Mouse (Mus musculus) hindbrain, postnatal 0 days (tissue): ENCODE measurements around the gene Ism1. TPM values are rescaled to one million over a fixed set of nuclear protein-coding genes. Genes with fewer than 3 reads are reported as not detected.

ENCODE experiments used
- ATAC-seq: fragments of 200-750 bp; cut with Nextera tagmentation; 2 replicates; pipeline ENCODE4 v1.8.0; 2017; ENCODE audit warnings: mild to moderate bottlenecking, moderate TSS enrichment, moderate library complexity
- DNase-seq: peaks from one replicate; pipeline ENCODE4 v3.0.0-alpha.2; 2015; ENCODE audit warnings: low spot score
- H3K27ac ChIP-seq: fragments of 300-500 bp; sonication (generic); 2 replicates; pipeline ENCODE4 v1.5.1; 2014; ENCODE audit warnings: mild to moderate bottlenecking
- H3K27me3 ChIP-seq: fragments of 300-500 bp; sonication (generic); 2 replicates; pipeline ENCODE4 v1.6.1; 2014; ENCODE audit warnings: low read length, mixed read lengths; ENCODE audit not compliant: insufficient read depth
- H3K36me3 ChIP-seq: fragments of 300-500 bp; sonication (generic); 2 replicates; pipeline ENCODE4 v1.6.1; 2014; ENCODE audit warnings: low read length, mixed read lengths; ENCODE audit not compliant: insufficient read depth
- H3K4me1 ChIP-seq: fragments of 300-500 bp; sonication (generic); 2 replicates; pipeline ENCODE4 v1.6.1; 2014; ENCODE audit warnings: antibody characterized with exemption, low read length, mixed read lengths; ENCODE audit not compliant: insufficient read depth
- H3K4me2 ChIP-seq: fragments of 300-500 bp; sonication (generic); 2 replicates; pipeline ENCODE4 v1.6.1; 2014; ENCODE audit warnings: low read depth, mild to moderate bottlenecking, low read length, moderate library complexity, mixed read lengths
- H3K4me3 ChIP-seq: fragments of 300-500 bp; sonication (generic); 2 replicates; pipeline ENCODE4 v1.5.1; 2014; ENCODE audit warnings: low read length
- H3K9ac ChIP-seq: fragments of 300-500 bp; sonication (generic); replicated peaks from 2 replicates; pipeline ENCODE4 v1.6.1; 2014; ENCODE audit warnings: mild to moderate bottlenecking, low read length, moderate library complexity, mixed read lengths
- H3K9me3 ChIP-seq: fragments of 300-500 bp; sonication (generic); 2 replicates; pipeline ENCODE4 v1.6.1; 2016; ENCODE audit warnings: low read length, mixed read lengths
- CTCF ChIP-seq: IDR thresholded peaks from 2 replicates; pipeline ENCODE4 v1.5.1; 2016; ENCODE audit warnings: antibody characterized with exemption, control low read depth, low read depth
- WGBS: fragments of 180-500 bp; shearing (Covaris S2); extraction: QIAGEN DNeasy Blood & Tissue Kit; methylation state at CpG from one replicate; pipeline ENCODE4 v1.1.7; 2014; 5-methylcytosine and 5-hydroxymethylcytosine counted together
- polyA plus RNA-seq: library from polyadenylated mRNA; unstranded; fragments of >200 nt; fragmentation: Nextera tagmentation; extraction: Ambion mirVana; gene quantifications from 2 replicates; pipeline ENCODE4 v1.2.1, GENCODE M21; 2015
- total RNA-seq: library from RNA; depleted of rRNA; stranded (reverse); fragments of >200 nt; gene quantifications from 2 replicates; pipeline ENCODE4 v1.2.3, GENCODE M21; 2014

Ism1 gene
- total and polyA plus RNA-seq, 2 experiments from 2014 or later, result 0.88 to 2.1 TPM

DNA sequence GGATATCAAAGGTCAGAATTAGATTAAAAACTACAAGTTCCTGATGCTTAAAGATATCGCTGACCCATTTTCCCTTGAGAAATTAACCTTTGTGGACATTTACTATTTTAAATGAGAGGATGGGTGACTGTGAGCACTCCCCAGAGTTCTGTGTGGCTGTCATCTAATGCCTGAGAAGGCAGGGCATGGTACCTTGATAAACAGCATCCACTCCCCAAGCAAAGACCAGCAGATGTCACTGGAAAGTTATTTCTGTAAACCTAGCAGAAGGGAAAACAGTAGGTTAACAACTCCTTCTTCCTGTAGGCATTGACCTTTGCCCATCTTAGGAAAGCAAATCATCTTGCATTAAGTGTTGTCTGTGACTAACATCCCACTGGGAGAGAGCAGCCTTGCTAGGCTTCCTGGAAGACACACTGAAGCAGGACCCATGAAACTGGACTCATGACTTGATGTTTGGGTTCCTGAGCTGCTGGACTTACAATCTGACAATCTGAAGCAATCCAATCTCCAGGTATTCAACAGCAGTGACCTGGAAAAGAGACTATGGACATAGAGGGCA, 11.5 kb downstream of the Ism1 start:
- no peaks in the 10 kb centered on the region for H3K36me3 ChIP-seq
- H3K27me3 ChIP-seq, result no peaks in the 10 kb centered on the region
- TF ChIP-seq CTCF, result no peak
- ATAC-seq, result no peak
- H3K9me3 ChIP-seq, result no peaks in the 10 kb centered on the region
- H3K9ac ChIP-seq, result no peak overlapping the region
- no peak overlapping the region for H3K4me2 ChIP-seq
- no peak overlapping the region for H3K4me3 ChIP-seq
- H3K4me1 ChIP-seq, result no peaks in the 10 kb centered on the region
- H3K27ac ChIP-seq, result no peak overlapping the region
- 94% methylated on average over 1 of the region's 1 CpGs for WGBS
- no peak for DNase-seq

DNA sequence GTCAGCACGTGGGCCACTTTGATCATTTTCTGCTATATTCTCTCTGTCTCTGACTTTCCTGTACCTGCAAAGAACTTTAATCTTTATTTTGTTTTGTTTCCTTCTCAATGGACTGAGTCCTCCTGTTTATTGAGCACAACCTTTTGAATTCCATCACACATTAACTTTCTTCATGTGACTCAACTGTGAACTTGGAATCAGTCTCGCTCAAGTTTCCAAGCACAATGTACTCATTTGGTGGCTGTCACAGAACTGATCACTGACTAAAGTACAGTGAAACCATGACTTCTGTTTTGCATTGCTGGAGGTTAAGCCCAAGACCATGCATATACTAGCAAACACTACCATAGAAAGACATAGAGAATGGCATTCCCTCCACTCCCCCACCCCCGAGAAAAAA, 15.5 kb downstream of the Ism1 start:
- Histone ChIP-seq H3K4me1 (no peaks in the 10 kb centered on the region; the same call in 1 of the 2 replicates), H3K9me3 (no peaks in the 10 kb centered on the region), H3K36me3 (no peaks in the 10 kb centered on the region), H3K4me3 (no peak overlapping the region), H3K4me2 (no peak overlapping the region), H3K27ac (no peak overlapping the region), H3K9ac (no peak overlapping the region), H3K27me3 (no peaks in the 10 kb centered on the region)
- DNase-seq (no peak), ATAC-seq (no peak)
- whole genome bisulfite sequencing, result 91% methylated on average over 3 of the region's 3 CpGs
- TF ChIP-seq CTCF, result no peak

DNA sequence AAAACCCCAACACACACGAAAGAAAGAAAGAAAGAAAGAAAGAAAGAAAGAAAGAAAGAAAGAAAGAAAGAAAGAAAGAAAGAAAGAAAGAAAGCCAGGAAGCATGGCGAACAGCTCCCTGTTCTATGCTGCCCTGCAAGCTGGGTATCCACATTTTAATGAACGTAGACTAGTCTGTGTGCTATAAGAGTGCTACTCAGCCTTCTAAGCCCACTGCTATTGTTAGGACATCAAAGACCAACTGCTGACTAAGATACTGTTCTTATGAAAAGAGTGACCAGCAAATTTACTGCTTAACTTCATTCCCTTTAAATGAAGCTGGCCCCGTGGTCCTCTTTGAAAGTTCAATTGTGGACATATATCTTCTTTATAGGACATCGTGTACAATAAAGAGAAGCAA, 16.7 kb downstream of the Ism1 start:
- Histone ChIP-seq H3K27me3 (no peaks in the 10 kb centered on the region), H3K36me3 (no peaks in the 10 kb centered on the region), H3K4me2 (no peak overlapping the region), H3K9ac (no peak overlapping the region), H3K9me3 (no peaks in the 10 kb centered on the region), H3K27ac (no peak overlapping the region), H3K4me1 (no peaks in the 10 kb centered on the region; the same call in 1 of the 2 replicates), H3K4me3 (no peak overlapping the region)
- DNase-seq (no peak), ATAC-seq (no peak)
- 63% methylated on average over 5 of the region's 5 CpGs for WGBS
- no peak for TF ChIP-seq CTCF

DNA sequence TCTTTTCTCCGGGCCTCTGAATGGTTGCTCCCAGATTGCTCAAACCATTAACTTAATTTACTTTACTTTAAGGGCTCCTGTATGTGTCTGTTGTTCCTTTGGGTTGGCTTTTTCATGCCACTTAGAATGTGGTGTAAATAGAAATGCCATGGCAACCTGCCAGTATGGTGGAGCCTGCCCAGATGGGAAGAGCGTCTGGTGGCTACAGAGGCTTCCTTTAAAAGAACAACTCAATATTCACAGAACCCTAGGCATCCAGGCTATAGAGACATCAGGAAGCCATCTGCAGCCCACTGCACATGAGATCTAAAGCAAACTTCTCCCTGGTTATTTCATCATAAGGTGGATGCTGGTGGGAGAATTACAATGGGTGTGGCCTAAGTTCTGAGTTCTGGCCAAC, 18.6 kb downstream of the Ism1 start:
- H3K9ac ChIP-seq, result no peak overlapping the region
- no peak overlapping the region for H3K4me2 ChIP-seq
- TF ChIP-seq CTCF, result no peak
- no peaks in the 10 kb centered on the region for H3K36me3 ChIP-seq
- ATAC-seq, result peak; percentile 53; the same call in 1 of the 2 replicates
- no peak overlapping the region for H3K4me3 ChIP-seq
- H3K4me1 ChIP-seq, result no peaks in the 10 kb centered on the region; the same call in 1 of the 2 replicates
- H3K27ac ChIP-seq, result no peak overlapping the region
- WGBS, result 49% methylated on average over 2 of the region's 2 CpGs
- DNase-seq, result peak; percentile 40
- no peaks in the 10 kb centered on the region for H3K27me3 ChIP-seq
- no peaks in the 10 kb centered on the region for H3K9me3 ChIP-seq

DNA sequence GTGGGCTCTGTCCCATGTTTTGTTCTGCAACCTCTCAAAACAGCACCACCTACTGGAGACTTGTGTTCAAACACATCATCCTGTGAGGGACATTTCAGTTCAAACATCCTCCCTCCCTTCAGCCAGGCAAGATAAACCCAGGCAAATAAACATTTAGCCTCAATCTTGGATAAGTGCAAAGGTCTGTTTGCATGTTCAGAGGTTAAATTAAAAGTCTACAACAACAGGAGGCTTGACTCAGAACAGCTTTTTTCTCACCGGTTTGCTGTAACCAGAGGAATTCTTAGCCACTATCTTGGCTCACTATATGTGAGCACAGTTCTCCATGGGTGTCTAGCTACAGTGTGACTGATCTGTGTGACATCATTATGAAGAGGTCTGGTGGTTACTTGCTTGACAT, 22.6 kb downstream of the Ism1 start:
- no peak overlapping the region for H3K4me3 ChIP-seq
- ATAC-seq (no peak), DNase-seq (no peak)
- H3K4me2 ChIP-seq, result no peak overlapping the region
- H3K4me1 ChIP-seq, result no peaks in the 10 kb centered on the region; the same call in 1 of the 2 replicates
- no peak overlapping the region for H3K27ac ChIP-seq
- 100% methylated on average over 1 of the region's 1 CpGs for WGBS
- no peaks in the 10 kb centered on the region for H3K36me3 ChIP-seq
- TF ChIP-seq CTCF, result no peak
- H3K9ac ChIP-seq, result no peak overlapping the region
- H3K27me3 ChIP-seq, result no peaks in the 10 kb centered on the region
- no peaks in the 10 kb centered on the region for H3K9me3 ChIP-seq

DNA sequence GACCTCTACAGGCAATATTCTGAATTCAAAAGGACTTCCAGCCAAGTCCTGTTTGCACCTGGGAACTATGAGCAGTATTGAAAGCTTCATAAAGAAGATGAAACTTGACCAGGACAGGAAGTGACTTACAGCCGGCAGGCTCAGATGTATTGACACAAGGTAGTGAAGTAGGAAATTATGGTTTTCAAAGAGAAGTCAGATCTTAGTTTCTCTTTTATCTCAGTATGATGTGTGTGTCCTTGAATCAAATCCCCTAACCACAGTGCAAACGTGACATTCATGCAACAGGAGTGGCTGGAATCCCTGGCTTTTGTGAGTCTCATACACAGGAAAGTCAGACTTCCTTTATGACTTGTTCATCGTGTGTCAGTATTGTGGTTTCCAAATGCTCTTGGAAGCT, 27.0 kb downstream of the Ism1 start:
- Histone ChIP-seq H3K36me3 (no peaks in the 10 kb centered on the region), H3K4me2 (no peak overlapping the region), H3K27ac (no peak overlapping the region), H3K9me3 (no peaks in the 10 kb centered on the region), H3K4me3 (no peak overlapping the region), H3K9ac (no peak overlapping the region), H3K27me3 (no peaks in the 10 kb centered on the region), H3K4me1 (no peaks in the 10 kb centered on the region)
- 81% methylated on average over 3 of the region's 3 CpGs for WGBS
- ATAC-seq, result no peak
- TF ChIP-seq CTCF, result no peak
- no peak for DNase-seq

DNA sequence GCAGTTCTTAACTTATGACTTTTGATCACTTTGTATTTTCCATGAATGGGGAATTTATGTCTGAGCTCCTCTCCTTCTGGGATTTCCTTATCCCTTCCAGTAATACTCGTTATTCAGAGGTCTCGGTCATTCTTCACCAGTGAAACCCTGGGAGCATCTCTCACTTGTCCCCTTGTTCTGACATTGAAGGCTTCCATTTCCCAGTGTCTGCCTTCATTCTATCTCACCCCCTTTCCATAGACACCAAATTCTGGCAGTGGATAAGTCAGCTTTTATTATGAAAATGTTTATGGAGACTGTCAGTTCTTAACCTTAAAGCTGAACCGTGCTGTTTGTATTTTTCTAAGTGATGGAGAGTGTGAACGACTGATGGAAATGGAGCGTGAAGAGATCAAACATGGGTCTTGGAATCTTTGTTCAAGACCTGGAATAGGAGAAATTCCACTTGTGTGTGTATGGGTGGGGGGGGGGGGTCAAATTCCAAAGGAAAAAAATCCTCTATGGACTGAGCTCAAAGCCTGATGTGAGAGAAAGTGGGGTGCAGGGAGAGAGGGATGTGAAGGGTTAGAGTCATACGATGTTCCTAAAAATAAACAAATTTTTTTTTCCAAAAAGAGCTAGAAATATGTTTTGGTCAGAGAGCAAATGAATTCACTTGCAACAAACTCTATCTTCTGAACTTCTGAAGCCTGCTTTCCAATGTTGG, 30.4 kb downstream of the Ism1 start:
- H3K27me3 ChIP-seq, result no peaks in the 10 kb centered on the region
- ATAC-seq, result no peak
- H3K9me3 ChIP-seq, result no peaks in the 10 kb centered on the region
- no peak overlapping the region for H3K27ac ChIP-seq
- no peak for DNase-seq
- H3K4me2 ChIP-seq, result no peak overlapping the region
- H3K4me3 ChIP-seq, result no peak overlapping the region
- no peaks in the 10 kb centered on the region for H3K4me1 ChIP-seq
- H3K36me3 ChIP-seq, result no peaks in the 10 kb centered on the region
- H3K9ac ChIP-seq, result no peak overlapping the region
- no peak for TF ChIP-seq CTCF
- WGBS, result 65% methylated on average over 6 of the region's 6 CpGs
